9 mouse cellular contexts compared by ENCODE assay signal in genomic region chr16:33061400-33061799, GRCm38 (mm10). TPM values are rescaled to one million over a fixed set of nuclear protein-coding genes. Genes with fewer than 3 reads are reported as not detected.
DNase-seq lines count a peak whose midpoint lies in the region; ATAC-seq and TF ChIP-seq lines count a peak whose summit lies in the region.
"Had no signal": no experiment of that assay in that cellular context is flagged by ENCODE, and none has a peak within 500 bp of the region (broad histone marks: within the 10 kb centered on the region; RNA-seq: fewer than 3 reads in every experiment).

No protein-coding gene starts in this region.

- H3K9me3 ChIP-seq in heart, embryonic 11.5 days (replicated peaks; ENCODE audit: control insufficient read depth, low read length): no peaks in the 10 kb centered on the region
- H3K9me3 ChIP-seq in ES-Bruce4 (replicated peaks; ENCODE audit: control insufficient read depth, insufficient read depth, low read length, poor library complexity, severe bottlenecking): no peaks in the 10 kb centered on the region
- H3K9me3 ChIP-seq in hindbrain, embryonic 13.5 days: no peaks in the 10 kb centered on the region
- no peaks in the 10 kb centered on the region for H3K9me3 ChIP-seq in midbrain, embryonic 12.5 days

- TF ChIP-seq EP300 in ES-Bruce4 (IDR thresholded peaks at IDR 0.05; ENCODE audit: insufficient read depth, low read depth, low read length): no peak

- peak overlapping the region; percentile 86 for H3K27ac ChIP-seq in heart, embryonic 11.5 days (ENCODE audit: low read depth, low read length)
- peak overlapping the region; percentile 77 for H3K27ac ChIP-seq in ES-Bruce4 (ENCODE audit: insufficient read depth, low read length)
- H3K27ac ChIP-seq in hindbrain, embryonic 13.5 days: no peak overlapping the region; the same call in 1 of the 2 replicates
- H3K27ac ChIP-seq in midbrain, embryonic 12.5 days (replicated peaks): peak overlapping the region; percentile 78

- DNase-seq in heart, postnatal 36 days: no peak
- DNase-seq in right cerebral cortex, postnatal 14 days: no peak
- no peak for DNase-seq in adrenal gland, postnatal 36 days
- no peak for DNase-seq in right cerebral cortex, postnatal 10 days (ENCODE audit: low spot score in 2 of 2)

- WGBS in heart, embryonic 11.5 days (ENCODE audit: insufficient replicate concordance): 51% methylated on average over 11 of the region's 11 CpGs
- 53% methylated on average over 11 of the region's 11 CpGs for WGBS in hindbrain, embryonic 13.5 days
- WGBS in midbrain, embryonic 12.5 days: 51% methylated on average over 11 of the region's 11 CpGs

- peaks cover 13% of the 10 kb centered on the region for H3K4me1 ChIP-seq in heart, embryonic 11.5 days (ENCODE audit: control insufficient read depth, insufficient read depth, low read length)
- H3K4me1 ChIP-seq in ES-Bruce4 (ENCODE audit: control insufficient read depth, insufficient read depth, low read length): no peaks in the 10 kb centered on the region
- peaks cover 54% of the 10 kb centered on the region for H3K4me1 ChIP-seq in hindbrain, embryonic 13.5 days (replicated peaks)
- H3K4me1 ChIP-seq in midbrain, embryonic 12.5 days: peaks cover 44% of the 10 kb centered on the region

- no peak for ATAC-seq in heart, embryonic 11.5 days (replicated peaks; ENCODE audit: insufficient number of reproducible peaks, low FRiP score, low TSS enrichment)
- no peak for ATAC-seq in hindbrain, embryonic 13.5 days (ENCODE audit: low FRiP score)
- no peak for ATAC-seq in midbrain, embryonic 12.5 days (ENCODE audit: low FRiP score, low read depth)

- H3K9ac ChIP-seq in heart, embryonic 11.5 days (ENCODE audit: low read depth, low read length): peak overlapping the region; percentile 74; the same call in 1 of the 2 replicates
- peak overlapping the region; percentile 78; the same call in 1 of the 2 replicates for H3K9ac ChIP-seq in ES-Bruce4 (ENCODE audit: low read depth, poor library complexity, severe bottlenecking)
- no peak overlapping the region for H3K9ac ChIP-seq in hindbrain, embryonic 13.5 days
- H3K9ac ChIP-seq in midbrain, embryonic 12.5 days (replicated peaks): no peak overlapping the region

- H3K4me2 ChIP-seq in heart, embryonic 11.5 days: peak overlapping the region; percentile 78
- peak overlapping the region; percentile 86 for H3K4me2 ChIP-seq in hindbrain, embryonic 13.5 days
- peak overlapping the region; percentile 79 for H3K4me2 ChIP-seq in midbrain, embryonic 12.5 days (replicated peaks)

- H3K36me3 ChIP-seq in heart, embryonic 11.5 days (ENCODE audit: control insufficient read depth, insufficient read depth, low read length): peaks cover 21% of the 10 kb centered on the region
- H3K36me3 ChIP-seq in ES-Bruce4 (ENCODE audit: control insufficient read depth, insufficient read depth, low read length, poor library complexity, severe bottlenecking): peaks cover 39% of the 10 kb centered on the region
- H3K36me3 ChIP-seq in hindbrain, embryonic 13.5 days: peaks cover 34% of the 10 kb centered on the region
- peaks cover 35% of the 10 kb centered on the region for H3K36me3 ChIP-seq in midbrain, embryonic 12.5 days

- peak overlapping the region; percentile 74; the same call in 1 of the 2 replicates for H3K4me3 ChIP-seq in heart, embryonic 11.5 days (ENCODE audit: low read depth, low read length)
- 0 out of 2 replicates have a peak overlapping the region, but pooled peaks have one; percentile 16 for H3K4me3 ChIP-seq in ES-Bruce4 (ENCODE audit: low read depth, low read length)
- peak overlapping the region; percentile 79 for H3K4me3 ChIP-seq in hindbrain, embryonic 13.5 days
- H3K4me3 ChIP-seq in midbrain, embryonic 12.5 days: peak overlapping the region; percentile 90; the same call in 1 of the 2 replicates

- no peak for TF ChIP-seq POLR2A in ES-Bruce4 (IDR thresholded peaks at IDR 0.05; ENCODE audit: insufficient read depth, low read length)

- no peaks in the 10 kb centered on the region for H3K27me3 ChIP-seq in heart, embryonic 11.5 days (ENCODE audit: control insufficient read depth, insufficient read depth, low read length)
- H3K27me3 ChIP-seq in ES-Bruce4 (ENCODE audit: control insufficient read depth, insufficient read depth, low read length, poor library complexity, severe bottlenecking): no peaks in the 10 kb centered on the region
- H3K27me3 ChIP-seq in hindbrain, embryonic 13.5 days: no peaks in the 10 kb centered on the region
- no peaks in the 10 kb centered on the region for H3K27me3 ChIP-seq in midbrain, embryonic 12.5 days
- H3K27me3 ChIP-seq: Patski had no signal

- TF ChIP-seq CTCF in ES-Bruce4 (IDR thresholded peaks at IDR 0.05; ENCODE audit: low read depth, low read length): no peak

- intact Hi-C loops in heart, postnatal 36 days (cut with DNase I): loop anchor here (5.0 kb wide), 1 partner anchor 249 kb away; the partner anchor contains the start of gene Smbd1

RNA-seq across cellular contexts. Expression of gene Lmln, which starts 0.9 kb away (rescaled TPM):
- 3.3 and 3.6 TPM in 2 replicates for polyA plus RNA-seq in heart, embryonic 11.5 days (2014; fragmentation: Nextera tagmentation; extraction: Ambion mirVana)
- total RNA-seq in heart, postnatal 36 days (2021): 1 to 10 TPM; 1.8 to 3.2 TPM
- polyA plus RNA-seq in ES-Bruce4 (2011; ENCODE audit: insufficient read depth, insufficient read length, low read depth, missing spikeins): 3.2 and 5.4 TPM in 2 replicates
- 3.3 and 4.4 TPM in 2 replicates for polyA plus RNA-seq in hindbrain, embryonic 13.5 days (2015; fragmentation: Nextera tagmentation; extraction: Ambion mirVana)
- 3.1 and 4.8 TPM in 2 replicates for polyA plus RNA-seq in midbrain, embryonic 12.5 days (2016; fragmentation: Nextera tagmentation; extraction: Ambion mirVana)
- total RNA-seq in adrenal gland, postnatal 36 days (2021): 10 to 100 TPM; 12.9 TPM

RNA-seq across cellular contexts. Expression of gene Rpl35a, which starts 5.1 kb away (rescaled TPM):
- polyA plus RNA-seq in heart, embryonic 11.5 days (2014; fragmentation: Nextera tagmentation; extraction: Ambion mirVana): 744 and 805 TPM in 2 replicates
- total RNA-seq in heart, postnatal 36 days (2021): 100 to 1,000 TPM; 301 to 318 TPM
- polyA plus RNA-seq in ES-Bruce4 (2011; ENCODE audit: insufficient read depth, insufficient read length, low read depth, missing spikeins): 1,375 and 1,499 TPM in 2 replicates
- polyA plus RNA-seq in hindbrain, embryonic 13.5 days (2015; fragmentation: Nextera tagmentation; extraction: Ambion mirVana): 566 and 585 TPM in 2 replicates
- 684 TPM in 2 replicates for polyA plus RNA-seq in midbrain, embryonic 12.5 days (2016; fragmentation: Nextera tagmentation; extraction: Ambion mirVana)
- total RNA-seq in adrenal gland, postnatal 36 days (2021): 100 to 1,000 TPM; 627 to 726 TPM

RNA-seq across cellular contexts. Expression of gene Iqcg, which starts 5.4 kb away (rescaled TPM):
- 1.7 and 1.9 TPM in 2 replicates for polyA plus RNA-seq in heart, embryonic 11.5 days (2014; fragmentation: Nextera tagmentation; extraction: Ambion mirVana)
- total RNA-seq in heart, postnatal 36 days (2021): under 1 TPM; 0.33 to 0.60 TPM
- polyA plus RNA-seq in ES-Bruce4 (2011; ENCODE audit: insufficient read depth, insufficient read length, low read depth, missing spikeins): 18.0 and 19.8 TPM in 2 replicates
- 6.4 and 6.8 TPM in 2 replicates for polyA plus RNA-seq in hindbrain, embryonic 13.5 days (2015; fragmentation: Nextera tagmentation; extraction: Ambion mirVana)
- polyA plus RNA-seq in midbrain, embryonic 12.5 days (2016; fragmentation: Nextera tagmentation; extraction: Ambion mirVana): 4.2 and 5.1 TPM in 2 replicates
- total RNA-seq in adrenal gland, postnatal 36 days (2021): 1 to 10 TPM; 2.3 to 2.6 TPM

Comparison
In these comparisons a context has a peak if more than half of its experiments do, and no peak if none do; other contexts are left out.
1. H3K4me3 ChIP-seq: peak in every context shown above with its lines; median percentile 90 in midbrain, embryonic 12.5 days; 79 in hindbrain, embryonic 13.5 days; 74 in heart, embryonic 11.5 days; 16 in ES-Bruce4.
2. H3K9ac ChIP-seq: peak in heart, embryonic 11.5 days (single experiment) and ES-Bruce4 (single experiment); none in hindbrain, embryonic 13.5 days (single experiment) and midbrain, embryonic 12.5 days (single experiment).
3. Peak in every context shown above with its lines, with median percentiles within 50 percentile points of each other: H3K4me2 ChIP-seq.